Mouse (Mus musculus): ENCODE measurements at regions not wholly inside any gene's neighbourhood (a gene's known extent, or its start where the extent isn't known, plus 50 kb on each side); places are given as distances from the start of the nearest gene placed in this dataset.

DNA sequence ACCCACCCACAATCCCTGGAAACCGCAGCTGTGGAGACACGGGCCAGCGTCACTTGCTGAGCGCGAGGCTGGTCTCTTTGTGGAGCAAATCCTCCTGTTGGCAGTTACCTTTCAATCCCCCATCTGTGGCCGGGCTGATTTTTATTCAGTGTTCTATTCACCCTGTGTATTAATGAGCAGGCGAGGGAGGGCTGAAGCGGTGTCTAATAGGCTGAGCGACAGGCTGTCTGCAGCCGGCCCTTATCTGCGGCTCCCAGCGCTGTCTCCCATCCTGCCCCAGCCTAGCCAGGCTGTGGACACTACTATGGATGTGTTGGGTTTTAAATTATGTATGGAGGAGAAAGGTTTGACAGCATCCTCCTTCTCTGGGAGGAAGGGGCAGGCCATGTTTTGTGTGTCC is 138.3 kb upstream of the Gm26897 start:
- WGBS, result 76% methylated on average over 12 of the region's 12 CpGs
- H3K4me1 ChIP-seq (ENCODE audit: control insufficient read depth, insufficient read depth, low read length), result no peaks in the 10 kb centered on the region

DNA sequence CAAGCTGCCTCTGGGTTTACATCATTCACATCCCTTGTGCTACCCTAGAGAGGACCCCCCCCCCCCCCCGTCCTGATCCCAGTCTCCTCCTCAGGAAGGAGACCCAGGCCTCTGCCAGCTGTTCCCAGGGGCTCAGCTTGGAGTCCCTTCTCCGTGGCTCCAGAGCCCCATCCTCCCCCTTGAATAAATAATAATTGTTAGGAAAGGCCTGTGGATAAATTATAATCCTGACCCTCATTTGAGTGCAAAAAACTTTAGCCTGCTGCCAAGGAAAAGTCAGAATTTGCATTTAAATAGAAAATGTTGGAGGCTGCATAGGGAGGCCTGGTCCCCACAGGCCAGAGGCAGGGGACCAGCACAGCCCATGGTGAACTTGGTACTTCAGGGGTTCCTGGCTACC is 136.0 kb upstream of the Gm26897 start:
- TF ChIP-seq POLR2A (IDR thresholded peaks at IDR 0.05; ENCODE audit: borderline replicate concordance, control insufficient read depth, low read depth, low read length) (no peak), CTCF (IDR thresholded peaks at IDR 0.05; ENCODE audit: control insufficient read depth, insufficient read depth, low read length) (no peak)
- H3K27ac ChIP-seq (ENCODE audit: control insufficient read depth, insufficient read depth, low read depth, low read length, poor library complexity), result no peak overlapping the region
- 66% methylated on average over 2 of the region's 2 CpGs for WGBS
- H3K4me1 ChIP-seq (ENCODE audit: control insufficient read depth, insufficient read depth, low read length), result no peaks in the 10 kb centered on the region
- no peak overlapping the region for H3K4me3 ChIP-seq (replicated peaks; ENCODE audit: control insufficient read depth, low read depth, low read length)

More for the DNA sequence above, 138.3 kb upstream of the Gm26897 start:
- no peak for TF ChIP-seq CTCF (IDR thresholded peaks at IDR 0.05; ENCODE audit: control insufficient read depth, insufficient read depth, low read length)
- TF ChIP-seq POLR2A (IDR thresholded peaks at IDR 0.05; ENCODE audit: borderline replicate concordance, control insufficient read depth, low read depth, low read length), result no peak
- H3K4me3 ChIP-seq (replicated peaks; ENCODE audit: control insufficient read depth, low read depth, low read length), result no peak overlapping the region
- no peak overlapping the region for H3K27ac ChIP-seq (ENCODE audit: control insufficient read depth, insufficient read depth, low read depth, low read length, poor library complexity)

DNA sequence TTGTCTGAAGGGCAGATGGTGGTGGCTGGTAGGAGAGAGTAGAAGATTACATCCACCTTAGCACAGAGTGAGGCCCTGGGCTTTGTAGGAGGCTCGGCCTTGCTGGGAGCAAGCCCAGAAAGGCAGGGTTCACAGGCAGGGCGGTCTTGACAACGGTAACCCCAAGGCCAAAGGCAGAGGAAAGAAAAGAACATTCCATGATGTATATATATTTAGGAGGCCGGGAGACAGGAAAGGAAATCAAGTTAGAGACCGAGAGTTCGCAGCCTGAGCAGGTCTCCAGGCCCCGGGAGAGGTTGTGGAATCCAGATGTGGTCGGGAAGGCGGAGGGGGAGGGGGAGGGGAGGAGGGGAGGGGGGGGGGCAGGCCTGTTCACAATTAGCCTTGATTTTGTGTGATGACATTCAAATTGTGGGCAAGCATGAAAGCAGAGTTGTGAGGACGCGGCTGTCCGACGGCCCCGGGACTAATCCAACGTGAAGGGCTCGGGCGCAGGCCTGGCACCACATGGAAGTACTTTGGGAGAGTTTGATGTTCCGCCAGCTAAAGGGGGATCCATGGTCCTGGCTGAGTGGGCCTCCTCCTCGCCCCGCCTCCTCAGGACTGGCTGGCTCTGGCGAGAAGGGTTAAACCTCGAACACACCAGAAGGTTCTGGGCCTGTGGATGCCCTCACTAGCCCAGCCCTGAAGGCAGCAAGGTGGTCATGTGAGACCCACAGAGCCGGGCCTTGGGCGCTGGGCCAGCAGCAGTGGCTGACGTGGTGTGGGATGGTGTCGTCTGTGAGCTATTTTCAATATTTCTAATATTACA is 131.8 kb upstream of the Gm26897 start:
- Histone ChIP-seq H3K4me3 (replicated peaks; ENCODE audit: control insufficient read depth, low read depth, low read length) (no peak overlapping the region), H3K27ac (ENCODE audit: control insufficient read depth, insufficient read depth, low read depth, low read length, poor library complexity) (no peak overlapping the region), H3K4me1 (ENCODE audit: control insufficient read depth, insufficient read depth, low read length) (no peaks in the 10 kb centered on the region)
- TF ChIP-seq CTCF (IDR thresholded peaks at IDR 0.05; ENCODE audit: control insufficient read depth, insufficient read depth, low read length) (no peak), POLR2A (IDR thresholded peaks at IDR 0.05; ENCODE audit: borderline replicate concordance, control insufficient read depth, low read depth, low read length) (no peak)
- 79% methylated on average over 24 of the region's 26 CpGs for WGBS

DNA sequence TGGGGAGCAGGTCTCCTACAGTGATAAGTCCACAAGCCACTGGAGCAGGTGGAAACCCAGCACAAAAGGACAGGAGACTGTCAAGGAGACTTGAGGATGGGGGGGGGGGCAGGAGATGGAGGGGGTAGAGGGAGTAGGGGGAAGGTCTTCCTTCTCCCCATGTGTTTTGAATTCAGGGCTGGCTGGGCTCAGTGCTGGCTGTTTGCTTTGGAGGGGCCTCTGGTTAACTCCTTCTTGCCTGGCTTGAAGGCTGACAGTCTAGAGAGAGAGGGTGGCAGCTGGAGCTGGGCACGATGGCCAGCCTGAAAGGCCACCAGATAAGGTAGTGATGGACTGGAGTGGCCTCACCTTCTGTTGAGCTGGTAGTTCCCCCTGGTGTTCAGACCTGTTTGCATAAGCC is 120.0 kb upstream of the Gm26897 start:
- Histone ChIP-seq H3K27ac (ENCODE audit: control insufficient read depth, insufficient read depth, low read depth, low read length, poor library complexity) (no peak overlapping the region), H3K4me3 (replicated peaks; ENCODE audit: control insufficient read depth, low read depth, low read length) (no peak overlapping the region), H3K4me1 (ENCODE audit: control insufficient read depth, insufficient read depth, low read length) (no peaks in the 10 kb centered on the region)
- TF ChIP-seq POLR2A (IDR thresholded peaks at IDR 0.05; ENCODE audit: borderline replicate concordance, control insufficient read depth, low read depth, low read length) (no peak), CTCF (IDR thresholded peaks at IDR 0.05; ENCODE audit: control insufficient read depth, insufficient read depth, low read length) (no peak)
- 26% methylated on average over 1 of the region's 1 CpGs for WGBS

DNA sequence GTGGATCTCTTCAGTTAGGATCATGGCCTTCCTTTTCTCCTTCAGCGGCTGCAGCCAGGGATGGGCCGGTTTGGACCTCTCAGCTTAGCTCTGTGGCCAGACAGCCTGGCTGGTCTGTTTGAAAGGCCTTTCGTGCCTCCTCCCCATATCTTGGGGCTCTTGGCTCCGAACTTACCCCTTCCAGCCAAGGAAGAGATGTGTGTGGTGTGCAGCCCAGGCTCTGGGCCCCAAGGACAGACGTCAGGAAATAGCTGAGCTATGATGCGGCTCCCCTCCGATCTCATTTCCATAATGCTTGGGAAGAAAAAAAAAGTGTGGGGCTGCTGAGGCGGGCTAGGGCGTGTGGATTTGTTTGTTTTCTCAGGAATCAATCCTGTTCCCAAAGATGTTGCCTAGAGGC is 113.8 kb upstream of the Gm26897 start:
- no peak overlapping the region for H3K4me3 ChIP-seq (replicated peaks; ENCODE audit: control insufficient read depth, low read depth, low read length)
- WGBS, result 76% methylated on average over 9 of the region's 9 CpGs
- H3K4me1 ChIP-seq (ENCODE audit: control insufficient read depth, insufficient read depth, low read length), result no peaks in the 10 kb centered on the region
- TF ChIP-seq CTCF (IDR thresholded peaks at IDR 0.05; ENCODE audit: control insufficient read depth, insufficient read depth, low read length) (no peak), POLR2A (IDR thresholded peaks at IDR 0.05; ENCODE audit: borderline replicate concordance, control insufficient read depth, low read depth, low read length) (no peak)
- H3K27ac ChIP-seq (ENCODE audit: control insufficient read depth, insufficient read depth, low read depth, low read length, poor library complexity), result no peak overlapping the region

DNA sequence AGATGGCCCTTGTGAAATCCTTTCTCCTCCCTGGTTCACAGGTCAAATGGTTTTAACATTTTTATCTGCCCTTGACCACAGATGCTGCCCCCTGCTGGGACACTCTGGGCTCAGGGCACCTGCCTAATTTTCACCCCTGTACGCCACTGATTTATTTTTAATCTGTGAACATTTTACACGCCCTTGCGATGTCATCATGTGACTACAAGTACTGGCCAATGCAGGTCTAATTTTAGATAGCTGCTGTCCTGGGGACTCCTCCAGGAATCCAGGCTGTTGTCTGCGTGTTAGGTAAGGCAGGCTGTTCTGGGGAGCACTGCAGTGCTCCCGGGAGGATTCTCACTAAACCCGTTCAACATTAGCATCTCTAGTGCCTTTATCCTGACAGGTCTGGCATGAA is 113.1 kb upstream of the Gm26897 start:
- 70% methylated on average over 6 of the region's 6 CpGs for WGBS
- Histone ChIP-seq H3K4me1 (ENCODE audit: control insufficient read depth, insufficient read depth, low read length) (no peaks in the 10 kb centered on the region), H3K27ac (ENCODE audit: control insufficient read depth, insufficient read depth, low read depth, low read length, poor library complexity) (no peak overlapping the region), H3K4me3 (replicated peaks; ENCODE audit: control insufficient read depth, low read depth, low read length) (no peak overlapping the region)
- TF ChIP-seq CTCF (IDR thresholded peaks at IDR 0.05; ENCODE audit: control insufficient read depth, insufficient read depth, low read length), result no peak

DNA sequence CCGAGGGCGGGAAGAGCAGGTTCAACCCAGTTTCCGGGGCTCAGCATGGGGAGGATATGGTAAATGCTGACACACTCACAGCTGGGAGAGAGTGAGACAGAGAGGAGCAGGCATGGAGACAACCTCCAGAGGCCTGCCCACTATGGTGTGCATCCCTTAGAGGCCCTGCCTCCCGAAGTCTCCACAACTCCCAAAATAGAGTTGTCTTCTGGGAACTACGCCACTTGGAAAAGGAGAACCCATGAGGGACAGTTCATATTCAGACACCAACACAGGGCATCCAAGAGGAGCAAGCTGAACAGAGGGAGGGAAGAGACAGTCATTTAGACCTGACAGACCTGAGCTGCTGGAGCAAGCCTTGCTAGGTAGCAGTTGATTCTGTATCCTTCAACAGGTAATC is 111.2 kb upstream of the Gm26897 start:
- 78% methylated on average over 5 of the region's 5 CpGs for WGBS
- TF ChIP-seq POLR2A (IDR thresholded peaks at IDR 0.05; ENCODE audit: borderline replicate concordance, control insufficient read depth, low read depth, low read length) (no peak), CTCF (IDR thresholded peaks at IDR 0.05; ENCODE audit: control insufficient read depth, insufficient read depth, low read length) (no peak)
- no peak overlapping the region for H3K27ac ChIP-seq (ENCODE audit: control insufficient read depth, insufficient read depth, low read depth, low read length, poor library complexity)
- no peak overlapping the region for H3K4me3 ChIP-seq (replicated peaks; ENCODE audit: control insufficient read depth, low read depth, low read length)
- no peaks in the 10 kb centered on the region for H3K4me1 ChIP-seq (ENCODE audit: control insufficient read depth, insufficient read depth, low read length)

DNA sequence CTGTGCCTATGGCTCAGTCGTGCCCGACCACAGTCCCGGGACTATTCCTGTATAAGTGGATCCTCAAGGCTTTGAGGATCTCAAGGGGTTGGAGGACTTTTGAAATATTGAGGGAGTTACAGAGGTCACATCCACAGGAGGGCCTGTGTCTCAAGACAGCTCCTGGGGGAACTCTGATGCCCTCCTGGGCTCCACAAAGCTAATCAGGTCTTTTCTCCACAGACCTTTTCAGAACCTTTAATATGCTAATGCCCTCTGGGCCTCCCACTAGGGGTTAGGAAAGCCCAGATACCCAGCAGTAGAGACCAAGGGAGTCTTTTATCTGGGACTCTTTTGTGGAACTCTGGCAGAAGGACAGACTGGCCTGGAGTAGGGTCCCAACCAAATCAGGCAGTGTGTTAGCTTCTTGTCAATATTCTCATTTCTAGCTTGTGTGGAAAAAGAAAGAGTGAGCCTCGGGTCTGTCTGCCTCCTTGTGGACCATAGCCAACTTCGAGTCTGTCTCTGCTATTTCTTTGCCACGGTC is 107.4 kb upstream of the Gm26897 start:
- 68% methylated on average over 6 of the region's 6 CpGs for WGBS
- TF ChIP-seq POLR2A (IDR thresholded peaks at IDR 0.05; ENCODE audit: borderline replicate concordance, control insufficient read depth, low read depth, low read length), result no peak
- no peak for TF ChIP-seq CTCF (IDR thresholded peaks at IDR 0.05; ENCODE audit: control insufficient read depth, insufficient read depth, low read length)
- Histone ChIP-seq H3K27ac (ENCODE audit: control insufficient read depth, insufficient read depth, low read depth, low read length, poor library complexity) (no peak overlapping the region), H3K4me3 (replicated peaks; ENCODE audit: control insufficient read depth, low read depth, low read length) (no peak overlapping the region), H3K4me1 (ENCODE audit: control insufficient read depth, insufficient read depth, low read length) (no peaks in the 10 kb centered on the region; the same call in 1 of the 2 replicates)

Data from bone marrow, adult 2 months (tissue).